Mouse (Mus musculus): ENCODE measurements around the gene Actn1. TPM values are rescaled to one million over a fixed set of nuclear protein-coding genes. Genes with fewer than 3 reads are reported as not detected.
A peak's percentile ranks its signal among the peaks of the same experiment; 100 is the strongest.

Actn1 gene
- polyA plus RNA-seq, 1 experiment from 2014 or later: 7.7 TPM

DNA sequence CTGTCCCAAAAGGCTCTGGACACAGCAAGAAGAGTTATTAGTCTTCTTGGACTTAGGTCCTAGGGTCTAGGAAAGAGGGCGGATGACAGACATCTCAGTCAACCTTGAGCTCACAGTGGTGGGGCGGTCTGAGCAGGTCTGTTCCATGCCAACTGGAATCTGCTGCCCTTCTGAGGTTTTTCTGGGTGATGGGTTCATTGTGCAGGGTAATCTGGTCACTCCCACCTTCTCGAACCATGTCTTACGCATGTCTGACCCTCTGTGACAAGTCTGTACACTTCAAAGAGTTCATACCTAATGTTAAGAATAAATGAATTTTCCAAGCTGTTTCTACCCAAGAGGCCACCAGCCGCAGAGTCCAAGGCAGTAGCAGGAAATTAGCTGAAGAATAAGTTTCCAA, 29.3 kb downstream of the Actn1 start:
- H3K27me3 ChIP-seq (ENCODE audit: insufficient read depth, low read length): no peaks in the 10 kb centered on the region
- peak overlapping the region; percentile 95 for H3K27ac ChIP-seq (ENCODE audit: low read depth)
- TF ChIP-seq EP300 (IDR thresholded peaks at IDR 0.05; ENCODE audit: low read depth): no peak
- no peak for TF ChIP-seq CTCF (IDR thresholded peaks at IDR 0.05; ENCODE audit: low read depth)
- H3K9ac ChIP-seq (replicated peaks): peak overlapping the region; percentile 19; the same call in 1 of the 2 replicates
- H3K9me3 ChIP-seq (ENCODE audit: low read length): no peaks in the 10 kb centered on the region
- peak overlapping the region; percentile 55 for H3K4me2 ChIP-seq (ENCODE audit: low read depth, low read length)
- ATAC-seq: no peak
- no peak for DNase-seq
- H3K36me3 ChIP-seq (replicated peaks; ENCODE audit: insufficient read depth, low read length): no peaks in the 10 kb centered on the region
- 61% methylated on average over 5 of the region's 5 CpGs for WGBS (ENCODE audit: insufficient replicate concordance)
- no peak overlapping the region for H3K4me3 ChIP-seq (ENCODE audit: low read depth, low read length)
- H3K4me1 ChIP-seq (ENCODE audit: insufficient read depth): peaks cover 63% of the 10 kb centered on the region

DNA sequence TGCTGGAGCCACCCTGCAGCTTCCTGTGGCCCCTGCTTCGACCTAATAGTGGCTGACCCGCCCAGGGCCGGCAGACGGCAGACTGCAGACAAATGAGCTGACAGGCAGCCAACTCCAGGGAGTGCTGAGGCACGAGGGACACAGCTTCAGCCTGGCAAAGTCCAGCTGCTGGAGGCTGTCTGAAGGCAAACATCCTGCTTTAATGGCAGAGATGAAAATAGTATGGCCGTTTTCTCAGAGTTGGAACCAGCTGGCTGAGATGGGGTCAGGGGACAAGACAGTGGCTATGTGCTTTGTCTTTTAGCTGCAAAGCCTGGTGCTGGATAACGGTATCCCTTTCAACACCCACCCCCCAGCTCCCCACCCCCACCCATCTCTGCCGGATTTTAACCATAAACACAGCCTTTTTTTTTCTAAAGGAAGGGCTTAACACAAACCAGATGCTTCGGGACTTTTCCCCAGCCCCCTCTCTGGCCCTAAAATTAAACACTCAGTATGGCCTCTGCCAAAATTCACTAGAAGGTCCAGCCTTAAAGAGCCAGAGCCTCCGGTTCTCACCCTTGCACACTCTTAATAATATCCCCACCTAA, 30.0 kb downstream of the Actn1 start:
- peak overlapping the region; percentile 95 for H3K27ac ChIP-seq (ENCODE audit: low read depth)
- peak; percentile 78 for DNase-seq
- peak; percentile 82 for ATAC-seq
- WGBS (ENCODE audit: insufficient replicate concordance): 13% methylated on average over 10 of the region's 10 CpGs
- no peak overlapping the region for H3K4me3 ChIP-seq (ENCODE audit: low read depth, low read length)
- TF ChIP-seq CTCF (IDR thresholded peaks at IDR 0.05; ENCODE audit: low read depth) (peak; percentile 40), EP300 (IDR thresholded peaks at IDR 0.05; ENCODE audit: low read depth) (no peak)
- no peaks in the 10 kb centered on the region for H3K9me3 ChIP-seq (ENCODE audit: low read length)
- H3K4me2 ChIP-seq (ENCODE audit: low read depth, low read length): peak overlapping the region; percentile 55
- H3K4me1 ChIP-seq (ENCODE audit: insufficient read depth): peaks cover 63% of the 10 kb centered on the region
- H3K9ac ChIP-seq (replicated peaks): peak overlapping the region; percentile 41; the same call in 1 of the 2 replicates
- no peaks in the 10 kb centered on the region for H3K27me3 ChIP-seq (ENCODE audit: insufficient read depth, low read length)
- no peaks in the 10 kb centered on the region for H3K36me3 ChIP-seq (replicated peaks; ENCODE audit: insufficient read depth, low read length)

DNA sequence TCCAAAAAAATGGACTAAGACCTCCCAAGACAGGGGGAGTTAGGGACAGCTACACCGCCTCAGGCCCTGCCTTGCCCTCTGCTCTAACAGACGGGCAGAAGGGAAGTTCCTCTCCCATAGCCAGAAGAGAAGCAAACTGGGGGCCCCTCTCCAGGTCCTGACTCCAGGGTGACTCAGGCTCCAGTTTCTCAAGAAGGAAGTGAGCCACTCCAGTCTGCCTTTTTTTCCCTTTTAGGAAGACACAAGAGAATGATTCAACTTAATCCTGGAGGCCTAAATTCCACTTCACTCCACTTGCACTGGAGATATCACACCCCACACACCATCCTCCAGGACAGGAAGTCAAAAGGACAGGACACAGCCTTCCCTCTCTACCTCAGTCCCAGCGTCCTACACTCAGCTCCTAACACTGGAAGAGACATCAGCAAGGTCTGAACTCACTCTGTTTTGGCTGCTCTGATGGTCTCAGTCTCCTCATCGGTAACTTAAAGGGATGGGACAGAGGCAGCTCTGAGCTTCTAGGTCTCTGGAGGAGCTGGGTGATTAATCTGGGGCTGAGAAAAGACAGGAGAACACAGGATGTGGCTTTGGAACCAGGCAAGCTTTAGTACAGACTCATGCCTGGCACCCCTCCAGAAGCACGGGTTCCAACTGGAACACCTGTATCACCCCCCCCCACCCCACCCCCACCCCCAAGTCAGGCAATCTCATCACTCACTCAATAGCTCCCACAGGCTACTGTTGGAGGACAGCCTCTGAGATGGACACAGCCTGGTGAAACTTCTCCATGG, 31.0 kb downstream of the Actn1 start:
- Histone ChIP-seq H3K27ac (ENCODE audit: low read depth) (peak overlapping the region; percentile 95), H3K9ac (replicated peaks) (no peak overlapping the region), H3K4me2 (ENCODE audit: low read depth, low read length) (peak overlapping the region; percentile 55), H3K27me3 (ENCODE audit: insufficient read depth, low read length) (no peaks in the 10 kb centered on the region), H3K36me3 (replicated peaks; ENCODE audit: insufficient read depth, low read length) (no peaks in the 10 kb centered on the region), H3K4me1 (ENCODE audit: insufficient read depth) (peaks cover 60% of the 10 kb centered on the region), H3K4me3 (ENCODE audit: low read depth, low read length) (no peak overlapping the region), H3K9me3 (ENCODE audit: low read length) (no peaks in the 10 kb centered on the region)
- no peak for DNase-seq
- ATAC-seq: 0 out of 2 replicates have a peak, but pooled peaks have one; percentile 20
- TF ChIP-seq CTCF (IDR thresholded peaks at IDR 0.05; ENCODE audit: low read depth) (no peak), EP300 (IDR thresholded peaks at IDR 0.05; ENCODE audit: low read depth) (no peak)
- 19% methylated on average over 5 of the region's 5 CpGs for WGBS (ENCODE audit: insufficient replicate concordance)

DNA sequence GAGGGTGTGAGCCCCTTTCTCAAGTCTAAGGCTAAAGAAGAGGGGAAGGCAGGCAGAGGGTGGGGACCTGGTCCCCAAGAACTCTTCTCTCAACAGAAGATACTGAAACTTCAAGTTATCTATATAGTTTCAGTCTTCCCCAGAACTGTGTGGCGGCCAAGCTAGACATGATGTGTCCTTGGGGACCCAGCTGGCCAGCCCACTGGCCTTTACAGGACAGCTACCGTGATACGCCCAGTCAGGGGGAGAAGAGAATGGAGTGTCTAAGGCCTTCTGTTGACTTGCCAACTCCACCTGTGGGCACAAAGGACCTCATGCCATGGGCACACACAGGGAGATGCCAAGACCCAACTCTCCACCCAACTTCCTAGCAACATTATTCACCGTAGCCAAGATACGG, 31.8 kb downstream of the Actn1 start:
- Histone ChIP-seq H3K27ac (ENCODE audit: low read depth) (peak overlapping the region; percentile 95), H3K27me3 (ENCODE audit: insufficient read depth, low read length) (no peaks in the 10 kb centered on the region), H3K9me3 (ENCODE audit: low read length) (no peaks in the 10 kb centered on the region), H3K4me1 (ENCODE audit: insufficient read depth) (peaks cover 64% of the 10 kb centered on the region), H3K9ac (replicated peaks) (no peak overlapping the region), H3K36me3 (replicated peaks; ENCODE audit: insufficient read depth, low read length) (no peaks in the 10 kb centered on the region), H3K4me2 (ENCODE audit: low read depth, low read length) (no peak overlapping the region), H3K4me3 (ENCODE audit: low read depth, low read length) (no peak overlapping the region)
- no peak for DNase-seq
- 84% methylated on average over 5 of the region's 5 CpGs for WGBS (ENCODE audit: insufficient replicate concordance)
- TF ChIP-seq EP300 (IDR thresholded peaks at IDR 0.05; ENCODE audit: low read depth) (no peak), CTCF (IDR thresholded peaks at IDR 0.05; ENCODE audit: low read depth) (no peak)
- ATAC-seq: no peak

DNA sequence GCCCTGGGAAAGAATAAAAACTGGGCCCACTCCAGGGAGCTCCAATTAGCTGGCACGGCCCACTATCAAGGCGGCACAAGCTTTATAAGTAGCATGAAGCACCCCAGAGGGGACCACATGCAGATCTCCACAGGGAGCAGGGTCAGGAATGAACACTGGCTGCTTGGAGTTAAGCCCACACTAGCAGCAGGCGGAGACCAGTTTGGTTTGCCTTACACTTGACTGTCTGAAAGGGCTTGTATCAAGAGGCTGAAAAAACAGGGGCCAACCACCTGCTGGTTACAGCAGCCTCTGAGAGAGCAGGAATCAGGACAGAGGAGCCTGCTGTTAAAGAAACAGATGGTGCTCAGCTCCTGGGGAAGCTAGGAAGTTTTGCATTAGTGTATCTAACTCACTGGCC, 32.3 kb downstream of the Actn1 start:
- H3K27me3 ChIP-seq (ENCODE audit: insufficient read depth, low read length): no peaks in the 10 kb centered on the region
- no peak overlapping the region for H3K9ac ChIP-seq (replicated peaks)
- H3K9me3 ChIP-seq (ENCODE audit: low read length): no peaks in the 10 kb centered on the region
- ATAC-seq (no peak), DNase-seq (no peak)
- WGBS (ENCODE audit: insufficient replicate concordance): 74% methylated on average over 3 of the region's 3 CpGs
- peaks cover 66% of the 10 kb centered on the region for H3K4me1 ChIP-seq (ENCODE audit: insufficient read depth)
- H3K4me2 ChIP-seq (ENCODE audit: low read depth, low read length): no peak overlapping the region
- H3K4me3 ChIP-seq (ENCODE audit: low read depth, low read length): no peak overlapping the region
- H3K27ac ChIP-seq (ENCODE audit: low read depth): peak overlapping the region; percentile 95; the same call in 1 of the 2 replicates
- TF ChIP-seq CTCF (IDR thresholded peaks at IDR 0.05; ENCODE audit: low read depth) (no peak), EP300 (IDR thresholded peaks at IDR 0.05; ENCODE audit: low read depth) (no peak)
- H3K36me3 ChIP-seq (replicated peaks; ENCODE audit: insufficient read depth, low read length): no peaks in the 10 kb centered on the region

DNA sequence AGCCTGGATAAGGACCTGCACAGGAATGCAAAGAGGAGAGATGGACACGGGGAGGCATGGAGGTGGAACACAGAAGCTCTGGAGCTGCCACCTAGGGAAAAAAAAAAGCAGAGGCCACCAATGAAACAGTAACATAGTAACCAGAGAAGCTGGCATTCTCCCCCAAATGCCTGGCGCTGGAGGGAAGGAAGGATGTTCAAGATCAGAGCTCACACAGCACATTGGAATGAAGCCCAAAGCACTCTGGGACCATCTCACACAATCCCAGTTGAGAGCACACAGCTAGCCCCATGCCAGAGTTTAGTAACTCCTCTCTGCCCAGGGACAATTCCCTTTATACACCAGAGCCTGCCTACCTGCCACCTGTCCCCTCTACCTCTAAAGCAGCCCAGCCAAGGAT, 34.1 kb downstream of the Actn1 start:
- peaks cover under 1% of the 10 kb centered on the region; the same call in 1 of the 2 replicates for H3K36me3 ChIP-seq (replicated peaks; ENCODE audit: insufficient read depth, low read length)
- no peak overlapping the region for H3K9ac ChIP-seq (replicated peaks)
- no peak overlapping the region for H3K4me3 ChIP-seq (ENCODE audit: low read depth, low read length)
- DNase-seq: no peak
- H3K27ac ChIP-seq (ENCODE audit: low read depth): no peak overlapping the region
- TF ChIP-seq CTCF (IDR thresholded peaks at IDR 0.05; ENCODE audit: low read depth) (no peak), EP300 (IDR thresholded peaks at IDR 0.05; ENCODE audit: low read depth) (no peak)
- no peaks in the 10 kb centered on the region for H3K27me3 ChIP-seq (ENCODE audit: insufficient read depth, low read length)
- ATAC-seq: no peak
- H3K4me1 ChIP-seq (ENCODE audit: insufficient read depth): peaks cover 57% of the 10 kb centered on the region
- H3K4me2 ChIP-seq (ENCODE audit: low read depth, low read length): no peak overlapping the region
- WGBS (ENCODE audit: insufficient replicate concordance): 79% methylated on average over 2 of the region's 2 CpGs
- no peaks in the 10 kb centered on the region for H3K9me3 ChIP-seq (ENCODE audit: low read length)

Data from liver, postnatal 0 days (tissue).